Mouse (Mus musculus) lung, postnatal 0 days (tissue): ENCODE measurements around the gene Rngtt.

Source experiments
- CTCF ChIP-seq: IDR thresholded peaks from 2 replicates; pipeline ENCODE4 v1.5.1; 2016; ENCODE audit warnings: antibody characterized with exemption, mild to moderate bottlenecking
- EP300 ChIP-seq: IDR thresholded peaks from 2 replicates; pipeline ENCODE4 v1.6.1; 2016; ENCODE audit warnings: antibody characterized with exemption, mild to moderate bottlenecking, control low read depth

DNA sequence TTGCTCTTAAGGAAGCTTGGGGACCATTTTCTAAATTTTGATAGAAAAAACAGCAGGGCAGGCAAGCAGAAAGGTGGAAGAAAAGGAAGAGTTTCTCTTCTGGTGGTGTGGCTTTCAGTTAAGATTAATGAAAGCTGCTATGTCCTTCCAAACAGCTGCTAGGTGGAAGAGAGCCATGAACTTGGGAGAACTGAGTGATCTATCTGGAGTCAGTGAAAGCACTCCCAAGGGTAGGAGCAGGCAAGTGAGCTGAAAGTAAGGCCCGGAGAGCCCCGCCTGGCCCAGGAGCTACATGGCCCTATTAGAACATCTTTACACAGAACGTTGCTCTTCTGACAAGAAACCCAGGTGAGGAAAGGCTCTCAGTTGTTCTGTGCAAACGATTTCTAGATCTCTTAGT lies 103.7 kb downstream of the Rngtt start:
- TF ChIP-seq CTCF: no peak
- no peak for TF ChIP-seq EP300
